Comparison of ENCODE assay signal across 28 mouse cellular contexts in the genomic region with DNA sequence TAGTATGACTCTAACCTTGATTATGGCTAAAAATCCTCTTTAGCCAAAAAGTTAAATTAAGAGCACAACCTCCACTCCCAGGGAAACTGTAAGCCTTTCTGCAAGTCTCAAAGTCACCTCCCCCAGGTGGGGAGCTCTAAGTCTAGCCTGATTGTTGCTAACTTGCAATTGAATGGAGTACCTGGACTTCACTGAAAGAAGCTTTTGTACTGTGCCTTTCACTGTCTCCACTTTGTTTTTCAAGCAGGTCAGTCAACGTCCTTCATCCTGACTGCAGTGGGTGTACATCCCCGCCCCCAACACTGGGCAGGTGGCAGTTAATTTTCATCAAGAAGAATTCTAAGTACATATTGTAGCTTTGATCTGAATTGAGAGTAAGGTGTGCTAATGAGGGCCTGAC. TPM values are rescaled to one million over a fixed set of nuclear protein-coding genes. Genes with fewer than 3 reads are reported as not detected.
DNase-seq lines count a peak whose midpoint lies in the region; TF ChIP-seq lines count a peak whose summit lies in the region.
"Had no signal": no experiment of that assay in that cellular context is flagged by ENCODE, and none has a peak within 500 bp of the region (broad histone marks: within the 10 kb centered on the region; RNA-seq: fewer than 3 reads in every experiment).

No protein-coding gene starts in this region.

- H3K36me3 ChIP-seq in ES-Bruce4 (ENCODE audit: control insufficient read depth, insufficient read depth, low read length, poor library complexity, severe bottlenecking) (no peaks in the 10 kb centered on the region), ES-E14 (ENCODE audit: control insufficient read depth, insufficient read depth, low read length, poor library complexity, severe bottlenecking) (peaks cover 2% of the 10 kb centered on the region; the same call in 1 of the 2 replicates)
- H3K36me3 ChIP-seq: embryonic facial prominence, embryonic 10.5 days; embryonic facial prominence, embryonic 12.5 days; forebrain, embryonic 15.5 days had no signal

- no peaks in the 10 kb centered on the region for H3K27me3 ChIP-seq in ES-Bruce4 (ENCODE audit: control insufficient read depth, insufficient read depth, low read length, poor library complexity, severe bottlenecking)
- H3K27me3 ChIP-seq: embryonic facial prominence, embryonic 12.5 days; forebrain, embryonic 13.5 days; forebrain, embryonic 15.5 days had no signal

- DNase-seq in ES-E14 (ENCODE audit: low read depth, low spot score) (peak; percentile 74), WW6 (ENCODE audit: low read depth, low spot score) (peak; percentile 26), MN1 (ENCODE audit: low spot score) (no peak)
- no peak for DNase-seq in gastrocnemius, postnatal 4 days (ENCODE audit: low spot score in 2 of 2)
- no peak for DNase-seq in ovary, postnatal 14 days (ENCODE audit: low spot score)
- no peak for DNase-seq in lung, postnatal 14 days
- DNase-seq: adrenal gland, adult 2 months; adrenal gland, postnatal 10 days; adrenal gland, postnatal 25 days; cerebellum, adult 11 months; cerebellum, adult 18-20 months; cerebellum, adult 8-10 months; cerebellum, adult 9-11 months; cerebellum, postnatal 25 days; forebrain, postnatal 0 days had no signal

- no peak for TF ChIP-seq POLR2A in ES-Bruce4 (IDR thresholded peaks at IDR 0.05; ENCODE audit: insufficient read depth, low read length)

- H3K4me1 ChIP-seq in ES-Bruce4 (ENCODE audit: control insufficient read depth, insufficient read depth, low read length) (no peaks in the 10 kb centered on the region), ES-E14 (ENCODE audit: control insufficient read depth in 2 of 2, insufficient read depth in 2 of 2, low read length in 2 of 2, poor library complexity in 1 of 2) (peaks cover 0 to 20% of the 10 kb centered on the region in 2 experiments; a peak in 1 of 4 replicates)
- H3K4me1 ChIP-seq: embryonic facial prominence, embryonic 10.5 days; embryonic facial prominence, embryonic 12.5 days; forebrain, embryonic 13.5 days; forebrain, embryonic 15.5 days had no signal

- H3K4me3 ChIP-seq in ES-Bruce4 (ENCODE audit: low read depth, low read length) (no peak overlapping the region), ES-E14 (ENCODE audit: insufficient read depth in 1 of 2, low read depth in 1 of 2, low read length in 2 of 2, poor library complexity in 1 of 2, severe bottlenecking in 1 of 2) (peak overlapping the region; percentile 14 to 38; a peak in 3 of 4 replicates)
- H3K4me3 ChIP-seq: embryonic facial prominence, embryonic 10.5 days; embryonic facial prominence, embryonic 12.5 days; forebrain, embryonic 13.5 days; forebrain, embryonic 15.5 days had no signal

- TF ChIP-seq CTCF in ES-Bruce4 (IDR thresholded peaks at IDR 0.05; ENCODE audit: low read depth, low read length): no peak

- H3K9ac ChIP-seq in ES-Bruce4 (ENCODE audit: low read depth, poor library complexity, severe bottlenecking) (no peak overlapping the region), ES-E14 (ENCODE audit: insufficient read depth, low read depth, low read length, poor library complexity, severe bottlenecking) (peak overlapping the region; percentile 57; the same call in 1 of the 2 replicates)
- H3K9ac ChIP-seq: embryonic facial prominence, embryonic 12.5 days; forebrain, embryonic 13.5 days; forebrain, embryonic 15.5 days; forebrain, postnatal 0 days had no signal

- in situ Hi-C loops in ES-E14 (cut with MboI; ENCODE audit: low sequenced_read_pairs in 2 of 2, unreplicated experiment in 2 of 2): no loop called here

- TF ChIP-seq EP300 in ES-Bruce4 (IDR thresholded peaks at IDR 0.05; ENCODE audit: insufficient read depth, low read depth, low read length): peak; percentile 98

- peaks cover 19% of the 10 kb centered on the region for H3K9me3 ChIP-seq in ES-Bruce4 (replicated peaks; ENCODE audit: control insufficient read depth, insufficient read depth, low read length, poor library complexity, severe bottlenecking)
- no peaks in the 10 kb centered on the region for H3K9me3 ChIP-seq in ES-E14 (ENCODE audit: control insufficient read depth, insufficient read depth, low read depth, low read length)
- H3K9me3 ChIP-seq: embryonic facial prominence, embryonic 10.5 days; embryonic facial prominence, embryonic 12.5 days; forebrain, embryonic 13.5 days; forebrain, embryonic 15.5 days had no signal

- H3K27ac ChIP-seq in ES-Bruce4 (ENCODE audit: insufficient read depth, low read length) (peak overlapping the region; percentile 99), ES-E14 (ENCODE audit: insufficient read depth, low read depth, low read length, poor library complexity, severe bottlenecking) (peak overlapping the region; percentile 99)
- H3K27ac ChIP-seq: embryonic facial prominence, embryonic 10.5 days; embryonic facial prominence, embryonic 12.5 days; forebrain, embryonic 13.5 days; forebrain, embryonic 15.5 days had no signal

TF ChIP-seq in ES-E14, 5 proteins besides CTCF, POLR2A, EP300 and RAD21:
- TF ChIP-seq MAFK (IDR thresholded peaks at IDR 0.05; ENCODE audit: insufficient read depth, low read depth, low read length): no peak
- 0 out of 2 replicates have a peak, but pooled peaks have one; percentile 56 for TF ChIP-seq CHD2 (IDR thresholded peaks at IDR 0.05; ENCODE audit: low read depth, low read length)

RNA-seq across cellular contexts. Expression of gene Ms4a5, which starts 15.3 kb away (rescaled TPM):
- not detected in 2 replicates for polyA plus RNA-seq in ES-Bruce4 (2011; ENCODE audit: insufficient read depth, insufficient read length, low read depth, missing spikeins)
- 0.53 TPM in 1 of 2 replicates, not detected in the other for total RNA-seq in ES-E14 (2012; rRNA removed)
- not detected for total RNA-seq in gastrocnemius, postnatal 4 days (2021)
- total RNA-seq: adrenal gland, adult 2 months; adrenal gland, postnatal 10 days; adrenal gland, postnatal 25 days; adrenal gland, postnatal 4 days; forebrain, postnatal 0 days; MEL had no signal
- polyA plus RNA-seq: adrenal gland, adult 2 months; brain, embryonic 14.5 days; C2C12; cortical plate, adult 2 months; embryonic facial prominence, embryonic 10.5 days; embryonic facial prominence, embryonic 12.5 days; embryonic facial prominence, embryonic 14.5 days; forebrain, embryonic 11.5 days; forebrain, embryonic 13.5 days; forebrain, embryonic 15.5 days; forebrain, postnatal 0 days; Patski had no signal

RNA-seq across cellular contexts. Expression of gene Ms4a14, which starts 15.3 kb away (rescaled TPM):
- polyA plus RNA-seq in ES-Bruce4 (2011; ENCODE audit: insufficient read depth, insufficient read length, low read depth, missing spikeins): not detected in 2 replicates
- 0.69 and 0.71 TPM in 2 replicates for total RNA-seq in ES-E14 (2012; rRNA removed)
- total RNA-seq in gastrocnemius, postnatal 4 days (2021): under 1 TPM; 0.22 to 0.26 TPM
- total RNA-seq: adrenal gland, postnatal 10 days; adrenal gland, postnatal 25 days; forebrain, postnatal 0 days; MEL had no signal
- polyA plus RNA-seq: C2C12; embryonic facial prominence, embryonic 10.5 days; embryonic facial prominence, embryonic 12.5 days; forebrain, embryonic 11.5 days; forebrain, embryonic 13.5 days had no signal

RNA-seq across cellular contexts. Expression of gene Ms4a1, which starts 32.9 kb away (rescaled TPM):
- not detected in 2 replicates for polyA plus RNA-seq in ES-Bruce4 (2011; ENCODE audit: insufficient read depth, insufficient read length, low read depth, missing spikeins)
- 0.11 and 0.62 TPM in 2 replicates for total RNA-seq in ES-E14 (2012; rRNA removed)
- under 1 TPM; 0.20 to 0.23 TPM for total RNA-seq in gastrocnemius, postnatal 4 days (2021)
- total RNA-seq: MEL had no signal
- polyA plus RNA-seq: brain, embryonic 14.5 days; C2C12; embryonic facial prominence, embryonic 10.5 days; embryonic facial prominence, embryonic 14.5 days; forebrain, embryonic 11.5 days; forebrain, embryonic 13.5 days; forebrain, embryonic 15.5 days; Patski had no signal

RNA-seq across cellular contexts. Expression of gene Ms4a7, which starts 37.0 kb away (rescaled TPM):
- polyA plus RNA-seq in ES-Bruce4 (2011; ENCODE audit: insufficient read depth, insufficient read length, low read depth, missing spikeins): not detected in 2 replicates
- total RNA-seq in ES-E14 (2012; rRNA removed): 0.36 and 0.42 TPM in 2 replicates
- 1 to 10 TPM; 2.4 to 3.7 TPM for total RNA-seq in gastrocnemius, postnatal 4 days (2021)
- total RNA-seq: MEL had no signal
- polyA plus RNA-seq: C2C12 had no signal

Comparison
In these comparisons a context has a peak if more than half of its experiments do, and no peak if none do; other contexts are left out.
1. DNase-seq: peak in ES-E14 (single experiment) and WW6 (single experiment); none in gastrocnemius, postnatal 4 days (0 of 2), MN1 (single experiment), ovary, postnatal 14 days (single experiment) and lung, postnatal 14 days (single experiment).